Mouse (Mus musculus) adipocyte (in vitro differentiated cells): ENCODE data around the gene Inka2.
A peak's percentile ranks its signal among the peaks of the same experiment; 100 is the strongest.
"Not testable (repeated sequence)": the region's sequence is repeated elsewhere in the genome, so short reads cannot be mapped to it uniquely, and the experiment has no call there.

Source experiments
- DNase-seq: peaks from one replicate; pipeline ENCODE4 v3.0.0-alpha.2; 2016; ENCODE audit warnings: low spot score

Gene Inka2

GRCm38 (mm10) chr3:105696387-105697147 lies 7.8 kb upstream of the Inka2 start:
- DNase-seq = no peak

- DNase-seq = no peak
Measured at GRCm38 (mm10) chr3:105697148-105697441, 7.3 kb upstream of the Inka2 start.

- DNase-seq = no peak
Measured at GRCm38 (mm10) chr3:105698311-105698710, 6.1 kb upstream of the Inka2 start.

GRCm38 (mm10) chr3:105699241-105699933 lies 5.0 kb upstream of the Inka2 start:
- DNase-seq = no peak

GRCm38 (mm10) chr3:105700786-105701185 lies 3.6 kb upstream of the Inka2 start:
- not testable (repeated sequence) for DNase-seq

- no peak for DNase-seq
Measured at GRCm38 (mm10) chr3:105701399-105701798, 3.0 kb upstream of the Inka2 start.

GRCm38 (mm10) chr3:105703571-105703970 lies 828 bp upstream of the Inka2 start:
- no peak for DNase-seq

GRCm38 (mm10) chr3:105705061-105705549 lies 706 bp downstream of the Inka2 start:
- DNase-seq = peak; percentile 32

GRCm38 (mm10) chr3:105705561-105705960 lies 1.2 kb downstream of the Inka2 start:
- DNase-seq = no peak

GRCm38 (mm10) chr3:105706366-105707020 lies 2.1 kb downstream of the Inka2 start:
- DNase-seq = no peak

GRCm38 (mm10) chr3:105707590-105707989 lies 3.2 kb downstream of the Inka2 start:
- no peak for DNase-seq

GRCm38 (mm10) chr3:105710246-105710645 lies 5.8 kb downstream of the Inka2 start:
- DNase-seq = no peak

GRCm38 (mm10) chr3:105711741-105712140 lies 7.3 kb downstream of the Inka2 start:
- DNase-seq = no peak

GRCm38 (mm10) chr3:105712827-105713226 lies 8.4 kb downstream of the Inka2 start:
- DNase-seq = no peak

- DNase-seq = peak; percentile 64
Measured at GRCm38 (mm10) chr3:105714091-105714819, 9.9 kb downstream of the Inka2 start.

GRCm38 (mm10) chr3:105714820-105715167 lies 10.4 kb downstream of the Inka2 start:
- DNase-seq = no peak

- no peak for DNase-seq
Measured at GRCm38 (mm10) chr3:105716353-105717000, 12.1 kb downstream of the Inka2 start.

GRCm38 (mm10) chr3:105717856-105718555 lies 13.6 kb downstream of the Inka2 start:
- DNase-seq = no peak

GRCm38 (mm10) chr3:105718746-105719145 lies 14.3 kb downstream of the Inka2 start:
- no peak for DNase-seq

- no peak for DNase-seq
Measured at GRCm38 (mm10) chr3:105719979-105720378, 15.6 kb downstream of the Inka2 start.

- no peak for DNase-seq
Measured at GRCm38 (mm10) chr3:105720514-105720913, 16.1 kb downstream of the Inka2 start.
